Mouse (Mus musculus) lung, adult 2 months (tissue): ENCODE measurements at regions not wholly inside any gene's neighbourhood (a gene's known extent, or its start where the extent isn't known, plus 50 kb on each side); places are given as distances from the start of the nearest gene placed in this dataset.

Source experiments
- CTCF ChIP-seq: fragments of 200-500 bp; IDR thresholded peaks from 2 replicates; pipeline ENCODE4 v1.5.1; 2011; ENCODE audit warnings: mild to moderate bottlenecking, low read length, control low read depth; ENCODE audit not compliant: insufficient read depth
- POLR2A ChIP-seq: fragments of 200-500 bp; IDR thresholded peaks from 2 replicates; pipeline ENCODE4 v1.6.1; 2011; ENCODE audit warnings: low read depth, mild to moderate bottlenecking, control low read depth, low read length, borderline replicate concordance; ENCODE audit errors: extremely low read depth

GRCm38 (mm10) chr3:39965431-39965830, 565.7 kb upstream of the Intu start:
- TF ChIP-seq CTCF (no peak), POLR2A (no peak)
